Mouse (Mus musculus): Measurements from ENCODE around the gene Ackr1.

GRCm38 (mm10) chr1:173339543-173339942 is 6.0 kb upstream of the Ackr1 start:
- TF ChIP-seq RAD21 (IDR thresholded peaks at IDR 0.05; ENCODE audit: low read depth, low read length) (peak; percentile 42), POLR2A (IDR thresholded peaks at IDR 0.05; ENCODE audit: control insufficient read depth in 1 of 2, insufficient read depth in 1 of 2, low read depth in 1 of 2, low read length in 2 of 2, poor library complexity in 1 of 2) (no peak), MAFK (IDR thresholded peaks at IDR 0.05; ENCODE audit: borderline replicate concordance, low read depth, low read length) (no peak), MEF2A (IDR thresholded peaks at IDR 0.05; ENCODE audit: extremely low read depth, insufficient replicate concordance, low read depth, low read length, poor library complexity, severe bottlenecking) (no peak), CTCF (IDR thresholded peaks at IDR 0.05 in 2 of 3, conservative IDR thresholded peaks at IDR 0.05 in 1 of 3; ENCODE audit: control insufficient read depth in 1 of 3, insufficient read depth in 1 of 3, low read depth in 2 of 3, low read length in 3 of 3, poor library complexity in 1 of 3, severe bottlenecking in 1 of 3) (peak; percentile 66 to 77 (median 70)), MAZ (IDR thresholded peaks at IDR 0.05; ENCODE audit: low read depth, low read length) (no peak), UBTF (IDR thresholded peaks at IDR 0.05; ENCODE audit: borderline replicate concordance, insufficient read depth, low read depth, low read length) (no peak), NRF1 (IDR thresholded peaks at IDR 0.05; ENCODE audit: insufficient read depth, low read depth, low read length, poor library complexity, severe bottlenecking) (no peak), MAX (IDR thresholded peaks at IDR 0.05; ENCODE audit: low read length) (no peak)
